Mouse (Mus musculus) liver, postnatal 0 days (tissue): Measurements from ENCODE around the gene Fem1a.

Experiments used
- CTCF ChIP-seq: sonication (generic); IDR thresholded peaks from 2 replicates; pipeline ENCODE4 v1.5.1; 2016; ENCODE audit warnings: antibody characterized with exemption, low read depth
- EP300 ChIP-seq: IDR thresholded peaks from 2 replicates; pipeline ENCODE4 v1.6.1; 2016; ENCODE audit warnings: antibody characterized with exemption, low read depth, mild to moderate bottlenecking

GRCm38 (mm10) chr17:56283316-56283715 is 26.7 kb downstream of the Fem1a start:
- TF ChIP-seq CTCF (no peak), EP300 (no peak)
